Mouse (Mus musculus) MEL (cell line): ENCODE measurements around the gene Slc39a13.

Source experiments
- CHD1 ChIP-seq: IDR thresholded peaks from 2 replicates; pipeline ENCODE4 v1.6.1; 2012; ENCODE audit warnings: low read depth, mild to moderate bottlenecking, inconsistent platforms, low read length, improper control_type of control experiment
- CTCF ChIP-seq, 3 experiments: IDR thresholded peaks in 2 of 3; conservative IDR thresholded peaks in 1 of 3; 2 replicates each; pipeline ENCODE4 v1.5.1; 2011 to 2012; ENCODE audit warnings: low read length in 3 of 3, low read depth in 2 of 3, mild to moderate bottlenecking in 2 of 3, improper control_type of control experiment in 1 of 3, inconsistent platforms in 1 of 3, mixed read lengths in 1 of 3, moderate library complexity in 1 of 3; ENCODE audit not compliant: control insufficient read depth in 1 of 3, insufficient read depth in 1 of 3, poor library complexity in 1 of 3, severe bottlenecking in 1 of 3
- EP300 ChIP-seq, 2 experiments: IDR thresholded peaks; 2 replicates each; pipeline ENCODE4 v1.6.1; 2011; ENCODE audit warnings: improper control_type of control experiment in 2 of 2, low read length in 2 of 2, low read depth in 1 of 2, mild to moderate bottlenecking in 1 of 2
- ETS1 ChIP-seq: IDR thresholded peaks from 2 replicates; pipeline ENCODE4 v1.6.1; 2012; ENCODE audit warnings: low read depth, mild to moderate bottlenecking, inconsistent platforms, low read length, improper control_type of control experiment, moderate library complexity
- GATA1 ChIP-seq: IDR thresholded peaks from 2 replicates; pipeline ENCODE4 v1.6.1; 2011; ENCODE audit warnings: low read depth, low read length, improper control_type of control experiment
- MEF2A ChIP-seq: IDR thresholded peaks from 2 replicates; pipeline ENCODE4 v1.6.1; 2014; ENCODE audit warnings: low read depth, mild to moderate bottlenecking, inconsistent platforms, low read length, improper control_type of control experiment; ENCODE audit not compliant: poor library complexity, insufficient replicate concordance, severe bottlenecking; ENCODE audit errors: extremely low read depth
- POLR2A ChIP-seq, 2 experiments: IDR thresholded peaks; 2 replicates each; pipeline ENCODE4 v1.6.1; 2011 to 2012; ENCODE audit warnings: low read length in 2 of 2, mild to moderate bottlenecking in 2 of 2, control low read depth in 1 of 2, improper control_type of control experiment in 1 of 2, low read depth in 1 of 2, moderate library complexity in 1 of 2; ENCODE audit not compliant: control insufficient read depth in 1 of 2, insufficient read depth in 1 of 2, poor library complexity in 1 of 2
- RCOR1 ChIP-seq: IDR thresholded peaks from 2 replicates; pipeline ENCODE4 v1.6.1; 2012; ENCODE audit warnings: low read depth, mild to moderate bottlenecking, inconsistent platforms, low read length, improper control_type of control experiment
- USF1 ChIP-seq: IDR thresholded peaks from 2 replicates; pipeline ENCODE4 v1.6.1; 2014; ENCODE audit warnings: low read depth, mild to moderate bottlenecking, inconsistent platforms, low read length, improper control_type of control experiment, moderate library complexity
- ZMIZ1 ChIP-seq: IDR thresholded peaks from 2 replicates; pipeline ENCODE4 v1.6.1; 2012; ENCODE audit warnings: low read depth, mild to moderate bottlenecking, inconsistent platforms, low read length, improper control_type of control experiment, moderate library complexity

GRCm38 (mm10) chr2:91085494-91086391, 15.5 kb upstream of the Slc39a13 start:
- 0 out of 2 replicates have a peak, but pooled peaks have one; percentile 18 for TF ChIP-seq RCOR1
- TF ChIP-seq CHD1: 0 out of 2 replicates have a peak, but pooled peaks have one; percentile 74
- TF ChIP-seq CTCF (IDR thresholded peaks at IDR 0.05 in 2 of 3, conservative IDR thresholded peaks at IDR 0.05 in 1 of 3; ENCODE audit: control insufficient read depth in 1 of 3, insufficient read depth in 1 of 3, low read depth in 2 of 3, low read length in 3 of 3, poor library complexity in 1 of 3, severe bottlenecking in 1 of 3): no peak
- TF ChIP-seq EP300 (IDR thresholded peaks at IDR 0.05; ENCODE audit: low read depth in 1 of 2, low read length in 2 of 2): 0 out of 4 replicates have a peak, but pooled peaks of 1 of the 2 experiments have one; percentile 14
- TF ChIP-seq GATA1: no peak
- TF ChIP-seq ZMIZ1: no peak; the same call in none of the 2 replicates
- TF ChIP-seq ETS1: no peak
- no peak for TF ChIP-seq POLR2A (IDR thresholded peaks at IDR 0.05; ENCODE audit: control insufficient read depth in 1 of 2, insufficient read depth in 1 of 2, low read depth in 1 of 2, low read length in 2 of 2, poor library complexity in 1 of 2)
- TF ChIP-seq USF1: no peak
- TF ChIP-seq MEF2A: no peak
